Mouse (Mus musculus): Measurements from ENCODE around the gene Foxm1.

GRCm38 (mm10) chr6:128416169-128416568, 53.4 kb downstream of the Foxm1 start:
- TF ChIP-seq POLR2A (IDR thresholded peaks at IDR 0.05; ENCODE audit: extremely low read depth, insufficient read depth, low read length) (no peak), CTCF (IDR thresholded peaks at IDR 0.05; ENCODE audit: extremely low read depth, insufficient read depth, low read length) (no peak)

All from cortical plate, adult 2 months (tissue).